Mouse (Mus musculus) ovary, postnatal 10 days (tissue): ENCODE data around the gene Zfp677.
"Not testable (repeated sequence)": the region's sequence is repeated elsewhere in the genome, so short reads cannot be mapped to it uniquely, and the experiment has no call there.

Source experiments
- DNase-seq: peaks from one replicate; pipeline ENCODE4 v3.0.0; 2022; ENCODE audit warnings: low spot score

The Zfp677 gene

DNA sequence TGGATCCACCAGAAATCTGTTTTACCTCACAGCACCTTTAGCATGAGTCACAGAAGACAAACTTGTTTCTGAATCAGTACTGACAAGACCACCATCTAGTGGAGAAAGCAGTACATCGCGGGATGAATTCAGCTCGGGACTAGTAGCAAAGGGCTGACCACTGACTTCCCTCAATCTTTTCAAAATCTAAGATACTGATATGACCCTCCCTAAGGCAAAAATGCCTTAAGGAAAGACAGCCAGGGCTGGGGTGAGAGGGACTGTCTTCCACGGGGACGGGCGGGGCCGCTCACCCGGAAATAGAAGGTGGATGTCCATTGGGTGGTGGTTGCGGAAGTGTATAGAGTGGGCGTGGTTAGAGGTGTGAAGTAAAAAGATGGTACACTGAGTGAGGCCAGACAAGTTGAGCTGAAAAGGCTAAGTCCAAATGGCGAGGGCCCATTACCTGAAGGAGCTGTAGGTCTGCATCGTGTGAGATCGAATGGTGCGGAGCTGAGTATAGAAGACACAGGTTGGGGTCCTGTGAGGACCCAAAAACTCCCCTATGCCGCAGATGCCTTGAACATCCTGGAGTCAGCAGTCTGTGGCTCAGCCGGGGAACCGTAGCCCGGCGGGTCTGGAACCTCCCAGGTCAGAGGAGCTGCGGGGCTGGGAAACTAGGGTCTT, at the start of gene Zfp677:
Zfp677 (plus strand) TSS at position 358 of the 666 bp plus-strand sequence.
- DNase-seq, result peak; percentile 35

DNA sequence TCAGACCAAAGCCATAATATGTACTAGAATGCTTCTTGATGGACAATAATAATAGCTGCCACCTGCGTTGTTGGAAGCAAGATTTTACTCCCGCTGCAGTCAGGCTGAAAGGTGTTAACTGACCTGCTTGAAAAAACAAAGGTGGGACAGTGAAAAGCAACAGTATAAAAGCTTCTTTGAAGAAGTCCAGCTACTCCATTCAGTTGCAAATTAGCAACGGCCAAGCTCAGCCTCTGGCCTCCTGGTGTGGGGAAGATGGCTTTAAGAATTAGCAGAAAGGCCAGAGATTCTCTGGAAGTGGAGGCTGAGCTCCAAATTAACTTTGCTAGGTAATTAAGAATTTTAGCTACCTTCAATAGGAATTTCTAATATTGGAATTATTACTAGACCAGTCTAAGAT, 15.5 kb upstream of the Zfp677 start:
- not testable (repeated sequence) for DNase-seq

DNA sequence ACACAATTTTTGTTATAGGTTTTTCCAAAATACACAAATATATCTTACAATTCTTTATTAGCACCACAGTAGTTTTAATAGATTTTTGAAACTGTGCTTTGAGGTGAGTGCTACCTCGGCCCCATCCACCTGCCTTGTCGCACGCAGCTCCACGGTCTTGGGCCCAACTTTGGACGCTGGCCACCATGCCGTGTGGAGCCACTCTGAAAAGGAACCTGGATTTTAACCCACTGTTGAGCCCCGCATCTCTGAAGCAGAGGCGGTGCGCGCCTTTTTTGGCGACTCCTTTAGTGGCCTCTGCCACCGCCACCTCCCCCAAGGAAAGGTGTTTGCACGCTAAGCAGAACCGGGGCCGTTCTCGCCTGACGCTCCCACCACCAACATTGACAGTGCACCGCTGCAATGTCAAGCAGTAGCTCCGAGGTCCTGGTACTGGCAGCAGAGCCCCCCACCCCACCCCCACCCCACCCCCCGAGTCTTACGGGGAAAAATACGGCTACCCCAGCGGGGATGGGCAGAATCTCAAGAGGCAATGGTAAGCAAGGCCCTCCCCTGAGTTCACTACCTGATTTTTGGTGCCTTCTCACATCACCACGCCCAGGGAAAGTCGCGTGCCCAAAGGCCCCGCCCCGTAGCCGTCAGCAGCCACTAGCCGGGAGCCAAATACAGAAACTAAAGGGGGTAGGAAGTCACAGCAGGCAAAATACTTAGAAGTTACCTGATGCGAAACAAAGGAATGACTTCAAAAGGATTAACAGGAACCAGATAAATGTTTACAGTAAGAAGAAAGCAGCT, 13.4 kb upstream of the Zfp677 start:
- DNase-seq, result no peak

DNA sequence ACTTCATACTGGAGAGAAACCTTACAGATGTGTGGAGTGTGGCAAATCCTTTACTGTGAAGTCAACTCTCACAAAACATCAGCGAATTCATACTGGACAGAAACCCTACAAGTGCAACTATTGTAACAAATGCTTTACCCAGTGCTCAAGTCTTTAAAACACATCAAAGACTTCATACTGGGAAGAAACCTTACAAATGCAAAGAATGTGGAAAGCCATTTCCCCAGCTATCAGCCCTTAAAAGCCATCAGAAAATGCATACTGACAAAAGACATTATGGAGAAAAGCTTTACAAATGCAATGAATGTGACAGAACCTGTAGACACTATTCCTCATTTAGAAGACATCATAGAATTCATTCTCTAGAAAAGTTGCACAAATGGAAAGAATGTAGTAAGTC, 8.2 kb upstream of the Zfp677 start:
- no peak for DNase-seq

DNA sequence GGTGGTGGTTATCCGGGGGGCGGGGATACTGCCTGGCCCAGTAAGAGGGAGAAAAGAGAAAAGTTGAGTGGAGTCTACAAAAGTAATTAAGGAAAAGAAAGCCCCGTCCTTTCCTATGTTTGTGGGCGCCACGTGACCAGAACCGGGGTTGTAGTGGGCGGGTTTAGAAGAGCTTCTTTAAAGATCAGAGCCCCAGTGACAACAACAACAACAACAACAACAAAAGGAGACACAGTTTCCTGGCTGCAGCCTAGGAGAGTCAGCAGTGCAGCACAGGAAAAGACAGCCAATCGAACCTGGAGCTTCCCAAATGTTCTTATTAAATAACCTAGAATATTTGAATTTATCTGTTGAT, 486 bp downstream of the Zfp677 start:
- no peak for DNase-seq

DNA sequence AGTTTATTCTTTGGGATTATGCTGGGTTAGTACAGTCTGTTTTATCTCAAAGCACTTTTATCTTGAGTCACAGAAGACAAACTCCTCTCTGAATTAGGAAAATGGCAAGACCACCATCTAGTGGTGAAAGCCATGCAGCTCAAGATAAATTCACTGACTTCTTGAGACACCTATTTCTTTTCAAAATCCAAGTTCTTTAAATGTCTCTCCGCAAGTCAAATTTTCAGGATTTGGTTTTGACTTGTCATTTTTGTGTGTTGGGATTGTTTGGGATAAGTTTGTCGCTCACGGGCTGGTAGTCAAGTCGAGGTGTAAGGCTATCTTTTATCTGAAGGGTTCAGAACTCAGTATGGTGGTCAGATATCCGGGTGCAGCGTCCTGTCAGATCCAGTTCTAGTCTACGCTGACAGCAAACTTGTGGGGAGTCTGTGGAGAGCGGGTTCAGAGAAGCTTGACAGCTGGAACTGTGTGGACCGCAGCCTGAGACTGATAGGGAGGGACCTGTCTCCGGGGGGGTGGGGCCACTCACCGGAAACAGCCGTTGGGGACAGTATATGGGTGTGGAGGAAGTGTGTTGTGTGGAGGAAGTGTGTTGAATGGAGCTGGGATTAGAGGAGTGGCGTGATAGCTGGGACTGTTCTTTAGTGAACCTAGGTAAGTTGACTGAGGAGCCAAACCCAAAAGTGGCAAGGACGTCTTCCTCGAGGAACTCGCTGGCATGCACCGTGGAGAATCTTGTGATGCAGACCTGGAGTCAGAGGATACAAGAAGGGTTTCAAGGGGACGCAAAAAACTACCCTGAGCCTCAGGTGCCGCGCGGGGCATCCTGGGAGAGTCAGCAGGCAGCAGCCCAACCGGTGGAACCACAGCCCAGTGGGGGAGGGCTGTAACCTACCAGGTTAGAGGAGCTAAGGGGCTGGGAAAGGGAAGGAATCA, 39.4 kb downstream of the Zfp677 start, which contains the start of gene Zfp54:
Zfp54 (plus strand) TSS at position 564 of the 936 bp plus-strand sequence.
- DNase-seq, result peak; percentile 28

DNA sequence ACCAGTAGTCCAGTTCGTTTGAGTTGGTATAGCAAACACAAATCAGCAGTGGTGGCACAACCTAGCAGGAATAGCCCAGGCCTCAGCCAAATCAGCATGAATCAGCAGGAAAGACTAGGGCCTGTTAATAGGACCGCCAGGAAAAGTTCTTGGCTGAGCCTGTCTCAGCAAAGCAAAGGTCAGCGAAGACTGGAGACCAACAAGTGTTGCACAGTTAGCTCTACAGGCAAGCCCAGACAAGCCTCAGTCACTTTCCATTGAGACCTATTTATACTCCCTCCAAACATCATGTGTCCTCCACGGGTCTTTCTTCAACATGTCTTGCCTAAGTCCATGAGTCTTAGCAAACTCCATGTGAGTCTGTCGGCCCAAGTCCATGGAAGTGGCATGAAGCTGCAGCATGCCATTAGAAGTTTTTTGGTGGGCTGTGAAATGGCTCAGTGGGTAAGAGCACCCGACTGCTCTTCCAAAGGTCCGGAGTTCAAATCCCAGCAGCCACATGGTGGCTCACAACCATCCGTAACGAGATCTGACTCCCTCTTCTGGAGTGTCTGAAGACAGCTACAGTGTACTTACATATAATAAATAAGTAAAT, 55.4 kb downstream of the Zfp677 start:
- DNase-seq, result not testable (repeated sequence)
